Mouse (Mus musculus) limb, embryonic 11.5 days (tissue): ENCODE data around the gene Spg20. TPM values are rescaled to one million over a fixed set of nuclear protein-coding genes. Genes with fewer than 3 reads are reported as not detected.

Source experiments
- ATAC-seq: fragments of 200-750 bp; cut with Nextera tagmentation; 2 replicates; pipeline ENCODE4 v1.8.0; 2017; ENCODE audit warnings: low read depth; ENCODE audit not compliant: insufficient number of reproducible peaks, low FRiP score, low TSS enrichment
- DNase-seq: peaks from one replicate; pipeline ENCODE4 v3.0.0-alpha.2; 2015; ENCODE audit warnings: low spot score
- H3K27ac ChIP-seq: fragments of 300-500 bp; sonication (generic); replicated peaks from 2 replicates; pipeline ENCODE4 v1.5.1; 2014; ENCODE audit warnings: low read depth, mild to moderate bottlenecking, low read length
- H3K27me3 ChIP-seq: fragments of 300-500 bp; sonication (generic); 2 replicates; pipeline ENCODE4 v1.6.1; 2014; ENCODE audit warnings: mild to moderate bottlenecking, low read length, mixed read lengths; ENCODE audit not compliant: control insufficient read depth, insufficient read depth
- H3K36me3 ChIP-seq: fragments of 300-500 bp; sonication (generic); 2 replicates; pipeline ENCODE4 v1.6.1; 2014; ENCODE audit warnings: mild to moderate bottlenecking, low read length, moderate library complexity, mixed read lengths; ENCODE audit not compliant: control insufficient read depth, insufficient read depth
- H3K4me1 ChIP-seq: fragments of 300-500 bp; sonication (generic); 2 replicates; pipeline ENCODE4 v1.6.1; 2014; ENCODE audit warnings: low read length, mixed read lengths; ENCODE audit not compliant: control insufficient read depth, insufficient read depth
- H3K4me2 ChIP-seq: fragments of 300-500 bp; sonication (generic); 2 replicates; pipeline ENCODE4 v1.6.1; 2014; ENCODE audit warnings: low read depth, mild to moderate bottlenecking, moderate library complexity; ENCODE audit not compliant: severe bottlenecking
- H3K4me3 ChIP-seq: fragments of 300-500 bp; sonication (generic); 2 replicates; pipeline ENCODE4 v1.5.1; 2014; ENCODE audit warnings: low read depth, low read length
- H3K9ac ChIP-seq: fragments of 300-500 bp; sonication (generic); 2 replicates; pipeline ENCODE4 v1.6.1; 2014; ENCODE audit warnings: mild to moderate bottlenecking, low read length
- H3K9me3 ChIP-seq: fragments of 300-500 bp; sonication (generic); 2 replicates; pipeline ENCODE4 v1.6.1; 2016; ENCODE audit warnings: low read length; ENCODE audit not compliant: control insufficient read depth
- WGBS: fragments of 180-500 bp; shearing (Covaris S2); extraction: QIAGEN DNeasy Blood & Tissue Kit; methylation state at CpG from one replicate; pipeline ENCODE4 v1.1.7; 2014; 5-methylcytosine and 5-hydroxymethylcytosine counted together
- polyA plus RNA-seq: library from polyadenylated mRNA; unstranded; fragments of >200 nt; fragmentation: Nextera tagmentation; extraction: Ambion mirVana; gene quantifications from 2 replicates; pipeline ENCODE4 v1.2.1, GENCODE M21; 2014

Spg20 gene
- polyA plus RNA-seq, 1 experiment from 2014 or later = 86.9 TPM

GRCm38 (mm10) chr3:55078233-55078632 lies 33.7 kb upstream of the Spg20 start:
- ATAC-seq = no peak

GRCm38 (mm10) chr3:55079619-55080018 lies 32.3 kb upstream of the Spg20 start:
- Histone ChIP-seq H3K36me3 (no peaks in the 10 kb centered on the region), H3K4me2 (no peak overlapping the region), H3K9ac (no peak overlapping the region), H3K27me3 (no peaks in the 10 kb centered on the region), H3K27ac (no peak overlapping the region), H3K4me3 (no peak overlapping the region), H3K4me1 (no peaks in the 10 kb centered on the region), H3K9me3 (no peaks in the 10 kb centered on the region)
- DNase-seq = peak; percentile 18
- ATAC-seq = no peak
- WGBS = 78% methylated on average over 8 of the region's 8 CpGs

More at GRCm38 (mm10) chr3:55078233-55078632, 33.7 kb upstream of the Spg20 start:
- H3K27ac ChIP-seq = no peak overlapping the region
- no peaks in the 10 kb centered on the region for H3K27me3 ChIP-seq
- H3K4me1 ChIP-seq = no peaks in the 10 kb centered on the region
- no peak overlapping the region for H3K4me2 ChIP-seq
- no peak overlapping the region for H3K9ac ChIP-seq
- no peak for DNase-seq
- no peak overlapping the region for H3K4me3 ChIP-seq
- H3K36me3 ChIP-seq = no peaks in the 10 kb centered on the region
- no peaks in the 10 kb centered on the region for H3K9me3 ChIP-seq
- WGBS = 49% methylated on average over 6 of the region's 6 CpGs

- ATAC-seq = no peak
- H3K27ac ChIP-seq = no peak overlapping the region
- H3K4me1 ChIP-seq = no peaks in the 10 kb centered on the region
These were observed 31.9 kb upstream of the Spg20 start for GRCm38 (mm10) chr3:55080055-55080454.

GRCm38 (mm10) chr3:55084781-55085180 lies 27.1 kb upstream of the Spg20 start:
- Histone ChIP-seq H3K27ac (no peak overlapping the region), H3K9me3 (no peaks in the 10 kb centered on the region), H3K36me3 (no peaks in the 10 kb centered on the region), H3K27me3 (no peaks in the 10 kb centered on the region), H3K4me3 (no peak overlapping the region), H3K9ac (no peak overlapping the region), H3K4me2 (no peak overlapping the region), H3K4me1 (no peaks in the 10 kb centered on the region)
- 73% methylated on average over 6 of the region's 6 CpGs for WGBS
- ATAC-seq (no peak), DNase-seq (no peak)

More at GRCm38 (mm10) chr3:55080055-55080454, 31.9 kb upstream of the Spg20 start:
- no peaks in the 10 kb centered on the region for H3K27me3 ChIP-seq
- 17% methylated on average over 6 of the region's 6 CpGs for WGBS
- no peak overlapping the region for H3K4me3 ChIP-seq
- H3K36me3 ChIP-seq = no peaks in the 10 kb centered on the region
- H3K9ac ChIP-seq = no peak overlapping the region
- no peak overlapping the region for H3K4me2 ChIP-seq
- no peaks in the 10 kb centered on the region for H3K9me3 ChIP-seq
- peak; percentile 81 for DNase-seq

GRCm38 (mm10) chr3:55085716-55086115 lies 26.2 kb upstream of the Spg20 start:
- no peak overlapping the region for H3K27ac ChIP-seq
- H3K36me3 ChIP-seq = no peaks in the 10 kb centered on the region
- H3K4me3 ChIP-seq = no peak overlapping the region
- WGBS = 63% methylated on average over 3 of the region's 3 CpGs
- H3K27me3 ChIP-seq = no peaks in the 10 kb centered on the region
- H3K9ac ChIP-seq = no peak overlapping the region
- H3K4me2 ChIP-seq = no peak overlapping the region
- H3K4me1 ChIP-seq = no peaks in the 10 kb centered on the region
- H3K9me3 ChIP-seq = no peaks in the 10 kb centered on the region
- no peak for ATAC-seq
- DNase-seq = no peak

GRCm38 (mm10) chr3:55086948-55087347 lies 25.0 kb upstream of the Spg20 start:
- H3K9me3 ChIP-seq = no peaks in the 10 kb centered on the region
- no peak overlapping the region for H3K9ac ChIP-seq
- H3K4me1 ChIP-seq = no peaks in the 10 kb centered on the region
- H3K27ac ChIP-seq = no peak overlapping the region
- no peaks in the 10 kb centered on the region for H3K36me3 ChIP-seq
- 94% methylated on average over 5 of the region's 5 CpGs for WGBS
- no peak overlapping the region for H3K4me2 ChIP-seq
- H3K4me3 ChIP-seq = no peak overlapping the region
- ATAC-seq = no peak
- DNase-seq = no peak
- H3K27me3 ChIP-seq = no peaks in the 10 kb centered on the region

- 72% methylated on average over 4 of the region's 4 CpGs for WGBS
- Histone ChIP-seq H3K4me3 (no peak overlapping the region), H3K9ac (no peak overlapping the region), H3K27ac (no peak overlapping the region), H3K36me3 (no peaks in the 10 kb centered on the region), H3K4me1 (no peaks in the 10 kb centered on the region), H3K4me2 (no peak overlapping the region), H3K9me3 (no peaks in the 10 kb centered on the region), H3K27me3 (no peaks in the 10 kb centered on the region)
- no peak for DNase-seq
- ATAC-seq = no peak
These were observed 24.5 kb upstream of the Spg20 start for GRCm38 (mm10) chr3:55087360-55087759.

- Histone ChIP-seq H3K9ac (no peak overlapping the region), H3K27me3 (no peaks in the 10 kb centered on the region), H3K9me3 (no peaks in the 10 kb centered on the region), H3K4me1 (no peaks in the 10 kb centered on the region), H3K4me2 (no peak overlapping the region), H3K4me3 (no peak overlapping the region), H3K36me3 (no peaks in the 10 kb centered on the region), H3K27ac (no peak overlapping the region)
- ATAC-seq (no peak), DNase-seq (no peak)
- 75% methylated on average over 4 of the region's 4 CpGs for WGBS
These were observed 23.5 kb upstream of the Spg20 start for GRCm38 (mm10) chr3:55088359-55088758.

- ATAC-seq = no peak
- H3K4me1 ChIP-seq = no peaks in the 10 kb centered on the region
- no peak overlapping the region for H3K27ac ChIP-seq
- H3K4me2 ChIP-seq = no peak overlapping the region
- no peak overlapping the region for H3K9ac ChIP-seq
- H3K9me3 ChIP-seq = no peaks in the 10 kb centered on the region
- DNase-seq = no peak
- no peak overlapping the region for H3K4me3 ChIP-seq
- no peaks in the 10 kb centered on the region for H3K27me3 ChIP-seq
- no peaks in the 10 kb centered on the region for H3K36me3 ChIP-seq
- WGBS = 78% methylated on average over 3 of the region's 3 CpGs
These were observed 23.1 kb upstream of the Spg20 start for GRCm38 (mm10) chr3:55088843-55089242.
